7 mouse cellular contexts compared by ENCODE assay signal in the genomic region with DNA sequence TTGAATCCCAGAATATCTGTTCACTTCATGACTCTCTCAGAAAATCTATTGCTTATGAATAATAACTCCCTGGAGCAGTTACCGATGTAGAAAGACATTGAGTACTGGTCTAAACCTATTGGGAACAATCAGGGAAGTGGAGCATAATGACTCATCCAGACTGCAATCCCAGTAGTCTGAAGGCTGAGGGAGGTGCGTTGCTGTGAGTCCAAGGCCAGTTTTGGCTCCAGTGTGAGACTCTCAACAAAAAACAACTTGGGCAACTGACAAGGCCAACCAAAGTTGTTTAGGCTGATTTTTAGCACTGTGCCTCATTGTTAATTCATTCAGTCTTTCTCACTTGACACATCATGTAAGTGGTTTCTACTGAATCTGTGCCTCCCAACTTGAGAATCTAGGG.
DNase-seq lines count a peak whose midpoint lies in the region; TF ChIP-seq lines count a peak whose summit lies in the region.
"Not testable (repeated sequence)": the region's sequence is repeated elsewhere in the genome, so short reads cannot be mapped to it uniquely, and the experiment has no call there.

No protein-coding gene starts in this region.

- H3K4me3 ChIP-seq in gastrocnemius, adult 2 months: not testable (repeated sequence)

- TF ChIP-seq CTCF in gastrocnemius, adult 2 months (IDR thresholded peaks at IDR 0.05): not testable (repeated sequence)

- not testable (repeated sequence) for H3K27ac ChIP-seq in gastrocnemius, adult 2 months

- peak; percentile 30 for DNase-seq in Muller cell, postnatal 12 days (ENCODE audit: inconsistent ontology term)
- peak; percentile 69 for DNase-seq in adrenal gland, adult 2 months
- peak; percentile 48 for DNase-seq in adrenal gland, postnatal 14 days
- DNase-seq in fat pad, adult 2 months (ENCODE audit: extremely low read depth, low read depth, low spot score): peak; percentile 1
- DNase-seq in gastrocnemius, adult 2 months: peak; percentile 31
- peak; percentile 2 to 59 for DNase-seq in heart, adult 18-20 months
- DNase-seq in ovary, adult 18-20 months (ENCODE audit: low spot score): peak; percentile 44

- intact Hi-C loops in gastrocnemius, adult 2 months (cut with DNase I): not testable (repeated sequence)

Comparison
In these comparisons a context has a peak if more than half of its experiments do, and no peak if none do; other contexts are left out.
1. DNase-seq: peak in every context shown above with its lines; median percentile 69 in adrenal gland, adult 2 months; 48 in adrenal gland, postnatal 14 days; 44 in ovary, adult 18-20 months; 31 in gastrocnemius, adult 2 months; 30 in heart, adult 18-20 months; 30 in Muller cell, postnatal 12 days; 1 in fat pad, adult 2 months.